Mouse (Mus musculus) kidney, embryonic 15.5 days (tissue): Measurements from ENCODE around the gene Naa16. TPM values are rescaled to one million over a fixed set of nuclear protein-coding genes. Genes with fewer than 3 reads are reported as not detected.

Experiments
- ATAC-seq: fragments of 200-750 bp; cut with Nextera tagmentation; replicated peaks from 2 replicates; pipeline ENCODE4 v1.8.0; 2017; ENCODE audit warnings: moderate TSS enrichment; ENCODE audit not compliant: low FRiP score
- H3K27ac ChIP-seq: fragments of 300-500 bp; sonication (generic); 2 replicates; pipeline ENCODE4 v1.5.1; 2015; ENCODE audit warnings: mild to moderate bottlenecking, inconsistent platforms
- H3K27me3 ChIP-seq: fragments of 300-500 bp; sonication (generic); 2 replicates; pipeline ENCODE4 v1.6.1; 2015; ENCODE audit warnings: inconsistent platforms
- H3K36me3 ChIP-seq: fragments of 300-500 bp; sonication (generic); 2 replicates; pipeline ENCODE4 v1.6.1; 2015; ENCODE audit warnings: inconsistent platforms
- H3K4me1 ChIP-seq: fragments of 300-500 bp; sonication (generic); 2 replicates; pipeline ENCODE4 v1.6.1; 2015; ENCODE audit warnings: inconsistent platforms
- H3K4me2 ChIP-seq: fragments of 300-500 bp; sonication (generic); 2 replicates; pipeline ENCODE4 v1.6.1; 2015; ENCODE audit warnings: moderate library complexity, mild to moderate bottlenecking, inconsistent platforms
- H3K4me3 ChIP-seq: fragments of 300-500 bp; sonication (generic); replicated peaks from 2 replicates; pipeline ENCODE4 v1.5.1; 2015; ENCODE audit warnings: mild to moderate bottlenecking, inconsistent platforms
- H3K9ac ChIP-seq: fragments of 300-500 bp; sonication (generic); 2 replicates; pipeline ENCODE4 v1.6.1; 2015; ENCODE audit warnings: mild to moderate bottlenecking, inconsistent platforms
- H3K9me3 ChIP-seq: fragments of 300-500 bp; sonication (generic); replicated peaks from 2 replicates; pipeline ENCODE4 v1.6.1; 2016; ENCODE audit warnings: inconsistent platforms
- WGBS: fragments of 180-500 bp; shearing (Covaris S2); methylation state at CpG from one replicate; pipeline ENCODE4 v1.1.7; 2015; ENCODE audit warnings: mixed read lengths; 5-methylcytosine and 5-hydroxymethylcytosine counted together
- polyA plus RNA-seq: library from polyadenylated mRNA; unstranded; fragments of >200 nt; fragmentation: Nextera tagmentation; extraction: Ambion mirVana; gene quantifications from 2 replicates; pipeline ENCODE4 v1.2.1, GENCODE M21; 2015

Naa16 gene
- polyA plus RNA-seq, 1 experiment from 2014 or later: 46.8 TPM

DNA sequence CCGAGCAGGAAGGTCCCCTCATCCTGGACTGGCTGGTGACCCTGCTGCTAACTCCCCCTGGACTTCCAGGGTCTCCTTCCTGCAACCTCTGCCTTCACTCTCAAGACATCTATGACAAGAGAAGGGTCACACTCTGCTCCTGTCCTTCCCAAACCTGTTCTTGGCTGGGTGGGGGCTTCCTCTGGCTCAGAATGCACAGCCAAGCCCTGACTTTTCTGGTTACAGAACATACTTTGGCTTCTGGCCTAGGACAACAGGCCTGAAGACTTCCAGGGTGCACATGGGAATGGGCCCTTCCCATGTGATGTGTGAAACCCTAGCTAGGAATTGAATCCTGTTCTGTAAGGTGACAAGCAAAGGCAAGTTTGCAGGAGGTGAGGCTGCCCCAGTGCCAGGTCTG, 111.1 kb downstream of the Naa16 start:
- H3K9ac ChIP-seq: no peak overlapping the region
- no peak overlapping the region for H3K27ac ChIP-seq
- no peak overlapping the region for H3K4me2 ChIP-seq
- H3K4me1 ChIP-seq: peaks cover 24% of the 10 kb centered on the region; the same call in 1 of the 2 replicates
- no peak overlapping the region for H3K4me3 ChIP-seq
- WGBS: 62% methylated on average over 1 of the region's 1 CpGs
- no peaks in the 10 kb centered on the region; the same call in 1 of the 2 replicates for H3K9me3 ChIP-seq
- H3K36me3 ChIP-seq: no peaks in the 10 kb centered on the region
- H3K27me3 ChIP-seq: no peaks in the 10 kb centered on the region
- no peak for ATAC-seq

DNA sequence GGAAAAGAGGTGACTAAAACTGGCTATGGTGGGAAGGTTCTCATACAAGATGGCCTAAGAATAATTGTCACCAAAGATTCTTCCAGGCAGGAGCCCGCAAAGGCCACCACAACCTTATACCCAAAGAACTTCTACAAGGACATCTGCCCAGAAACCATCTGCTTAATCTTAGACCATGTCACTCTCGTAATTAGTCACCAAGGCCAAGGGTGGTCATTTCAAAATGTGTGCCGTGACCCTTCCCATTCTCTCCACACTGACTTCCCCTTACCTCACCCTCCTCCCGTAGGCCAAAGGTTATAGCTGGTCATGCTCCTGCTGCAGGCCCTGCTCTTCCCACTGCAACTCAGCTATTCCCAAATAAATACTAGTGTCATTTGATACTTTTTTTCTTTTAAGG, 111.7 kb downstream of the Naa16 start:
- no peaks in the 10 kb centered on the region for H3K27me3 ChIP-seq
- ATAC-seq: no peak
- WGBS: 72% methylated on average over 4 of the region's 4 CpGs
- no peak overlapping the region for H3K4me3 ChIP-seq
- H3K36me3 ChIP-seq: no peaks in the 10 kb centered on the region
- no peaks in the 10 kb centered on the region; the same call in 1 of the 2 replicates for H3K9me3 ChIP-seq
- no peak overlapping the region for H3K9ac ChIP-seq
- no peak overlapping the region for H3K27ac ChIP-seq
- no peak overlapping the region for H3K4me2 ChIP-seq
- H3K4me1 ChIP-seq: peaks cover 26% of the 10 kb centered on the region; the same call in 1 of the 2 replicates

DNA sequence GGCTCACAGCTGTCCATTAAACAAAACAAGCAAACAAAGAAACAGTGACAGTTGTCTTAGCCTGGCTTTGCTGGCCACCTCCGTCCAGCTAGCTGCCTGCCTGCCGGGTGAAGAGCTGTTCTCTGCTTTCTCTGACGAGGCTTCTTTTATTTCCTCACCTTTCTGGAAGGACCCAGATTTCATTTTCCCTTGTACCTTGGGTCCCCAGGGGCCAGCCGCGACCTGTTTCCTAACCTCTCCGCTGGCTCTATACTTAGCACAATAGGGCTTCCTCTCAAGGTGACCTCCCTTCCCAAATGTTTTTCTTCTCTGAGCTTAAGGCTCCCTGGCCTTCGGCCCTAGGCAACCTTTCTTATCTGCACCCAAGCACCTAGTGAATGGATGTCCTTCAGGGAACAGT, 112.7 kb downstream of the Naa16 start:
- no peaks in the 10 kb centered on the region for H3K36me3 ChIP-seq
- H3K9me3 ChIP-seq: no peaks in the 10 kb centered on the region
- H3K27ac ChIP-seq: 0 out of 2 replicates have a peak overlapping the region, but pooled peaks have one; percentile 7
- no peak overlapping the region for H3K4me3 ChIP-seq
- no peaks in the 10 kb centered on the region for H3K27me3 ChIP-seq
- no peak overlapping the region for H3K4me2 ChIP-seq
- peaks cover 34% of the 10 kb centered on the region; the same call in 1 of the 2 replicates for H3K4me1 ChIP-seq
- no peak for ATAC-seq
- no peak overlapping the region for H3K9ac ChIP-seq
- WGBS: 56% methylated on average over 7 of the region's 7 CpGs

DNA sequence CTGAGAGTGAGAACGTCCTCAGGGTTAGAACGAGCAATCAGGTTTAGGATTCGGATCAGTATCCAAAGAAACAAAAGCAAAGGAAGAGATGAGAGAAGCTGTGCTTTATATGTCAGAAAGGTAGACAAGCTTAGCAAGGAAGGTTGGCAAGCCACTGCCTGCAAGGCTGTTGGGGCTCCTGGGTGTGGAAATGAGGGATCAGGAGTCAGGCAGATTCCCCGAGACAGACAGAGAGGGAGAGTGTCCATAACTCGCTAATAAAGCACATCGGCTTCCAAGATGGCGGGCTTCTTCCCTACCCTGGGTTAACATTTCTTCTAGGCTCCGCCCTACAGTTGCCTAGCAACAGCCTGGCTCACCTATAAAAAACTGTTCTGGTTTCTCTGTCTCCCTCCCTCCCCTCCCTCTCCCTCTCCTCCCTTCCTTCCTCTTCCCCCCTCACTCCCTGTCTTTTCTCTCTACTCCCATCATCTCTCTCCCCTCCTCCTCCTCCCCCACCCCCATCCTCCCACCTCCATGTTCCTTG, 114.6 kb downstream of the Naa16 start:
- H3K4me2 ChIP-seq: no peak overlapping the region
- H3K27ac ChIP-seq: no peak overlapping the region
- no peak overlapping the region for H3K9ac ChIP-seq
- peaks cover 35% of the 10 kb centered on the region; the same call in 1 of the 2 replicates for H3K4me1 ChIP-seq
- H3K27me3 ChIP-seq: no peaks in the 10 kb centered on the region
- 56% methylated on average over 8 of the region's 8 CpGs for WGBS
- H3K36me3 ChIP-seq: no peaks in the 10 kb centered on the region
- no peaks in the 10 kb centered on the region for H3K9me3 ChIP-seq
- H3K4me3 ChIP-seq: no peak overlapping the region
- ATAC-seq: no peak

DNA sequence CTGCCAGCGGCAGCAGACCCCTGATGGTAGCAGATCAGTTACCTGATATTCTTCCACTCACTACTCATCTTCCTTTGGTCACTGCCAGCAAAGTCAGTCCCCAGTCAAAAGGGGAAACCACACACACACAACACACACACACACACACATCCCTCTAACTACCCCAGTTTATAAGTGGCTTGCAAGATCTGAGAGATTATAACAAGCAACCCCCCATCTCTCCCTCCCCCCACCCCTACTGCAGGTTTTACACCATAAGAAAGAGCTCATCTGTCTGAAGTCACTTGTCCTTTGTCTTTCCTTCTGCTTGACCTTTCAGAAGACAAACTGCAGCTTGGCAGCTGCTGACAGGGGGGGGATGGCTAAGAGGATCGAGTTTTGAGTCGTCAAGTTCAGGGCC, 115.1 kb downstream of the Naa16 start:
- H3K27ac ChIP-seq: no peak overlapping the region
- no peak overlapping the region for H3K4me3 ChIP-seq
- no peaks in the 10 kb centered on the region for H3K9me3 ChIP-seq
- no peaks in the 10 kb centered on the region for H3K36me3 ChIP-seq
- no peak for ATAC-seq
- no peak overlapping the region for H3K9ac ChIP-seq
- WGBS: 21% methylated on average over 3 of the region's 3 CpGs
- peaks cover 35% of the 10 kb centered on the region; the same call in 1 of the 2 replicates for H3K4me1 ChIP-seq
- H3K4me2 ChIP-seq: no peak overlapping the region
- H3K27me3 ChIP-seq: no peaks in the 10 kb centered on the region

Other genes starting within 250 kb of the Naa16 start
- gene Zfp957, start 143.4 kb downstream of the Naa16 start, polyA plus RNA-seq: 0.14 TPM in 1 of 2 replicates, not detected in the other
- gene Rgcc, start 89.1 kb downstream of the Naa16 start, polyA plus RNA-seq: 28.7 and 29.7 TPM in 2 replicates
- 10.5 and 11.3 TPM in 2 replicates for gene Mtrf1, start 7.0 kb upstream of the Naa16 start, polyA plus RNA-seq
- 11.5 and 11.8 TPM in 2 replicates for gene Kbtbd7, start 35.7 kb upstream of the Naa16 start, polyA plus RNA-seq
- 3.5 and 3.7 TPM in 2 replicates for gene Kbtbd6, start 61.1 kb upstream of the Naa16 start, polyA plus RNA-seq
- gene Elf1, start 90.4 kb upstream of the Naa16 start, polyA plus RNA-seq: 13.7 and 14.7 TPM in 2 replicates
- gene Wbp4, start 90.7 kb upstream of the Naa16 start, polyA plus RNA-seq: 40.8 and 41.2 TPM in 2 replicates
- gene Sugt1, start 196.9 kb upstream of the Naa16 start, polyA plus RNA-seq: 122 and 131 TPM in 2 replicates